Mouse (Mus musculus): ENCODE results near the gene Trim38.

Trim38 gene

GRCm38 (mm10) chr13:23746201-23747080 is 23.3 kb upstream of the Trim38 start, which contains the start of gene Hist1h2bb:
Gene Hist1h2bb, plus strand, starts transcription at chr13:23746734.
- DNase-seq (ENCODE audit: low spot score in 2 of 2): peak; percentile 88 to 95

DNA sequence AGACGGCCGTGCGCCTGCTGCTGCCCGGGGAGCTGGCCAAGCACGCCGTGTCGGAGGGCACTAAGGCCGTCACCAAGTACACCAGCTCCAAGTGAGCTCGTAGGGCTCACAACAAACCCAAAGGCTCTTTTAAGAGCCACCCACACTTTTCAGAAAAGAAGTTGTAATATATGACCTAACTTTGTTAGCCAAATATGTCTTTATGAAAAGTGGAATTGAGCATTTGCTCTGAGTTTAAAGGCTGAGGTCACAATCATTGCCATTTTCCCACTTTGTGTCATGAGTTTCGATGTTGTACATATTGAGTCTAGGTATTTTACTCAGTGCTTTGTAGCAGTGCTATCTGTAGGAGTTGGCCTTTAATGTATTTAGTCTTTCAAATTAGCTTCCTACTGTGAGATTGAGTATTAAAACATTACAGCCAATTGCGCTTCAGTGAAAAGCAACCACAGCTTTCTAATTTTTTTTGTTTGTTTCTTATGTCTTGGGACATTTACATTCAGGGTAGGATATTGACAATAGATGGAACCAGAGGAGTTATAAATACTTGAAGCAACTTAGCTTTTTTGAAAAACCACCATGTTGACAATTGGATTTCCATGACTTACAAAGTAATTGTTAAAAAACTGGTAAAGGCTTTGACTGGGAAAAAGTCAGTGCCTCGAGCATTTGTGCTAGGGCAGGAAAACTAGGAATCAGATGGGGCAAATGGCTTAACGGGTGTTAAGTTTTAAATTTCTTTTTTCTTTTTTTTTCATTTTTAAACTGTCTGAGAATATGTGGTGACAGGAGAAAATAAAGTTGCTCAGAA is 22.4 kb upstream of the Trim38 start:
- DNase-seq (ENCODE audit: low spot score in 2 of 2): no peak

GRCm38 (mm10) chr13:23747892-23748288 is 21.8 kb upstream of the Trim38 start:
- no peak for DNase-seq (ENCODE audit: low spot score in 2 of 2)

GRCm38 (mm10) chr13:23749563-23750121 is 20.1 kb upstream of the Trim38 start:
- DNase-seq (ENCODE audit: low spot score in 2 of 2): no peak

DNA sequence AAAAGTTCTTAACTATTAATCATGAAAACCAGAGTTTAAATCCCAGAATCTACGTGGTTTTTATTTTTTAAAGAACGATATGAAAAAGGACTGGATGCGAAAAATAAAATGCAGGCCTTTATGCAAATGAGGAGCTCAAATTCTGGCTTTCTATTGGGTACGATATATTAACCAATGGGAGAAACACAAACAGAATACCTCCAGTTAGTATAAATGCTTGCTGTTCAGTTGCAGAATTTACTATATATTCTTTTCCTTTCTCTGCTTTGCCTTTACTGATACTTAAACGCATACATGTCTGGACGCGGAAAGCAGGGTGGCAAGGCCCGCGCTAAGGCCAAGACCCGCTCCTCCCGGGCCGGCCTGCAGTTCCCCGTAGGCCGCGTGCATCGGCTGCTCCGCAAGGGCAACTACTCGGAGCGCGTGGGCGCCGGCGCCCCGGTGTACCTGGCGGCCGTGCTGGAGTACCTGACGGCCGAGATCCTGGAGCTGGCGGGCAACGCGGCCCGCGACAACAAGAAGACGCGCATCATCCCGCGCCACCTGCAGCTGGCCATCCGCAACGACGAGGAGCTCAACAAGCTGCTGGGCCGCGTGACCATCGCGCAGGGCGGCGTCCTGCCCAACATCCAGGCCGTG is 18.8 kb upstream of the Trim38 start, which contains the start of gene Hist1h2ab:
Gene Hist1h2ab, plus strand, starts transcription at position 288 of the 639 bp plus-strand sequence.
- peak in 1 of 2 experiments; percentile 51 for DNase-seq (ENCODE audit: low spot score in 2 of 2)

DNA sequence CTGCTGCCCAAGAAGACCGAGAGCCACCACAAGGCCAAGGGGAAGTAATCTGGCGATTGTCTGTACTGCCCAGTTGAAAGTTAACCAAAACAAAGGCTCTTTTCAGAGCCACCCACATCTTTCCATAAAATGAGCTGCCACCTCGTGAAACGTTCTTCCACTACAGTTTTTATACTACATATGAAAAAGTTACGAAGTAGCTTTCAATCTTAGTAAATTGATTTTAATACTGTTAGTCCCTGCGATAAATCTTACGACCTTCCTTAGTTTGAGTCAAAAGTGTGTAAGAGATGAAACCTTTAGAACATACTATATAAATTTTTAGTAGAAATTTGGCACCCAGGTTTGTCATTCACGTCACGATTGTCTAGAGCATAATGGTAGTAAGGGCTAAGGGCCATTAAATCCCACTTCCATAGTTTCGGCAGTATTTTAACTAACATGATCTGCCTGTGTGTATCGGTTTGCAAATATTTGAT is 18.2 kb upstream of the Trim38 start:
- DNase-seq (ENCODE audit: low spot score in 2 of 2): no peak

DNA sequence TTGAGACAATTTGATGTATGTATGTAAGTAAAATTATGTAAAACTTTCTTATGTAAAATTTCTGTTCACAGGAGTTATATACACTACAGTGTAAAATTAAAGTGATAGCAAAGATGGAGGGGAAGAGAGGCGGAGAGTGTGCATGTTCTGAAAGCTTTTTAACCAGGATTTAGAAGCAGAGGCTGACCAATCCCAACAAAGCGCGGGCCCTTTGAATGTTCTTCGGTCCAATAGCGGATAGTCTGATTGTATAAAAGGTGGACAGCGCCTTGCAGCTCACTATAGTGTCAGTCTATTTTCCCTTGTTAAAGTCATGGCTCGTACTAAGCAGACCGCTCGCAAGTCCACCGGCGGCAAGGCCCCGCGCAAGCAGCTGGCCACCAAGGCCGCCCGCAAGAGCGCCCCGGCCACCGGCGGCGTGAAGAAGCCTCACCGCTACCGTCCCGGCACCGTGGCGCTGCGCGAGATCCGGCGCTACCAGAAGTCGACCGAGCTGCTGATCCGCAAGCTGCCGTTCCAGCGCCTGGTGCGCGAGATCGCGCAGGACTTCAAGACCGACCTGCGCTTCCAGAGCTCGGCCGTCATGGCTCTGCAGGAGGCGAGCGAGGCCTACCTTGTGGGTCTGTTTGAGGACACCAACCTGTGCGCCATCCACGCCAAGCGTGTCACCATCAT is 17.5 kb upstream of the Trim38 start, which contains the start of gene Hist1h3b:
Gene Hist1h3b, plus strand, starts transcription at position 201 of the 675 bp plus-strand sequence.
- peak; percentile 49 to 73 for DNase-seq (ENCODE audit: low spot score in 2 of 2)

DNA sequence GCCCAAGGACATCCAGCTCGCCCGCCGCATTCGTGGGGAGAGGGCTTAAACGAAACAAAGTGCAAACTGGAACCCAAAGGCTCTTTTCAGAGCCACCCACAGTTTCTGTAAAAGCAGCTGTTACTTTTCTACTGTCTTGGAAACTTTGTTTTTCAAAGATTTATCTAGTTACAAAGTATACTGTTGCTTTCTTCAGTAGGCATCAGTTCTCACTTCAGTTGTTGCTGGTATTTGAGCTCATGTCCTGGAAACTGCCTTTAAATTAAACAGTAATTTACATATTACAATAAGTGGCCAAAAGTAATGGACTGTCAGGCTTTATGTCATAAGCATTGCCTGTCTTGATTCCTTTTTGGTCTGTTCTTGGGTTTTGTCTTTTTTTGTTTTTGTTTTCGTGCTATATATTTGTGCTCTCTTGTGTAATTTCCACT is 17.0 kb upstream of the Trim38 start:
- DNase-seq (ENCODE audit: low spot score in 2 of 2): no peak

DNA sequence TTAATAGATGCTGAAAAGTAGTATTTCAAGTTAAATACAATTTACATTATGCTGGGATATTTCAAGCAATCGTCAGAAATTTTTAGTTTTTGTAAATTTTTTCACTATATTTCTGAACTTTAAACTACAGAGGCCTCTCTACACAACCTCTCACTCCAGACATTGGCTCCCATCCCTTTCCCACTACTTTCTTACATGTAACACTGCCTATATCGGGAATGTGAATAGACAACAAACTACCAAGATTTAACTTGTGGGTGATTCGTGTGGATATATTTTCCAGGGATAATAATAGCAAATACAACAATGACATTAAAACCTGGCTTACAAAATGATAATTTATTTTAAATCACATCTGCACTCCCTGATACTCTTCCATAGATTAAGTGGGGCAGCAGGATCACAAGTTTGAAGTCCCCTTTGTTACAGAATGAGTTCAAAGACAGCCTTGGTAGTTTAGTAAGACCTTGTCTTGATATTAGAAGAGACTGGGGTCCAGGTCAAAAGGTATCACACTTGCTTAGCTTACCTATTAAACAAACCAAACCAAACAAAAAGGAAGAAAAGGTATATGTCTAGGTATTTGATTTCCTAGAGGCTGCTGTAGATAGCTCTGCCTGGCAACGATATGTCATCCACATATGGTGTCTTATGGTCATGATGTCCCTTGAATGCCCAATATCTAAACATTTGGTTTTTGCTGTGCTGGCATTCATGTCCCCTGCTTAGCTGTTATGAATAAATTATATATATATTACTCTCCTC is 16.2 kb upstream of the Trim38 start:
- DNase-seq (ENCODE audit: low spot score in 2 of 2): no peak

- no peak for DNase-seq (ENCODE audit: low spot score in 2 of 2)
Observed at GRCm38 (mm10) chr13:23755000-23755399, 14.7 kb upstream of the Trim38 start.

- peak; percentile 83 to 86 for DNase-seq (ENCODE audit: low spot score in 2 of 2)
Observed at GRCm38 (mm10) chr13:23756790-23757189, 12.9 kb upstream of the Trim38 start, which contains the start of gene Hist1h4b. Gene Hist1h4b, plus strand, starts transcription at chr13:23757013.

DNA sequence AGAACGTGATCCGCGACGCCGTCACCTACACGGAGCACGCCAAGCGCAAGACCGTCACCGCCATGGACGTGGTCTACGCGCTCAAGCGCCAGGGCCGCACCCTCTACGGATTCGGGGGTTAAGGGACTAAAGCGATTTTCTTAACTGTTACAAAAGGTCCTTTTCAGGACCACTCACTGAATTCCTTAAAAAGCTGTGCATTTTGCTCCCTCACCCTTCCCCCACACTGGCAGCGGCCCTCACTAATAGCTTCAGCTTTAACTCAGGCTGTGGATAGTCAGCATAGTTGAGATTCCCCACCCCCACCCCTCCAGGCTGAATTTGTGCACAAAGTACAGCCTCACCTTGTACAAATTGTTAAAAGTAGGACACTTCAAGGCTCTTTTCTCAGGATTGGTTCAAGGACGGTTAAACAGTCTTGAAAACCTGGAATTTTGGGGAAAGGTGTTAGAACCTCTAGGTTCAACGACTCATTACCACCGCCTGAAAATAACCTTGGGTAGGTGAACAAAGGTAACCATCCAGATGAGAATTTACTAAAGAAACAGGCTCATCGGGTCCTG is 12.4 kb upstream of the Trim38 start:
- no peak for DNase-seq (ENCODE audit: low spot score in 2 of 2)

- DNase-seq (ENCODE audit: low spot score in 2 of 2): no peak
Observed at GRCm38 (mm10) chr13:23757921-23758320, 11.8 kb upstream of the Trim38 start.

- DNase-seq (ENCODE audit: low spot score in 2 of 2): no peak
Observed at GRCm38 (mm10) chr13:23759251-23759771, 10.4 kb upstream of the Trim38 start.

DNA sequence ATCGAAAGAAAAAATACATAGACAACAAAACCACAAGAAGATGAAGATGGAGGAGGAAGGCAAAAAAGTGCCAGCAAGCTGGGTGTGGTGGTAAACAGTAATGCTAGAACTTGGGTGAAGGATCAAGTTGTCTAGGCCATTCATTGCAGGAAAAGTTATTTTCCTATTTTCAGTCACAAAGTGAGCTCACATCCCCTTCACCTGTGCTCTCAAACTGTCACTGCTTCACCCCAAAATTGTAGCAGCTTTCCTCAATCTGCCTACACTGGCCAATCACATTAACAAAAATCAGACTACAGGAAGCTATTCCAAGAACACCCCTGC is 9.8 kb upstream of the Trim38 start:
- DNase-seq (ENCODE audit: low spot score in 2 of 2): no peak

- no peak for DNase-seq (ENCODE audit: low spot score in 2 of 2)
Observed at GRCm38 (mm10) chr13:23760240-23760971, 9.3 kb upstream of the Trim38 start.

DNA sequence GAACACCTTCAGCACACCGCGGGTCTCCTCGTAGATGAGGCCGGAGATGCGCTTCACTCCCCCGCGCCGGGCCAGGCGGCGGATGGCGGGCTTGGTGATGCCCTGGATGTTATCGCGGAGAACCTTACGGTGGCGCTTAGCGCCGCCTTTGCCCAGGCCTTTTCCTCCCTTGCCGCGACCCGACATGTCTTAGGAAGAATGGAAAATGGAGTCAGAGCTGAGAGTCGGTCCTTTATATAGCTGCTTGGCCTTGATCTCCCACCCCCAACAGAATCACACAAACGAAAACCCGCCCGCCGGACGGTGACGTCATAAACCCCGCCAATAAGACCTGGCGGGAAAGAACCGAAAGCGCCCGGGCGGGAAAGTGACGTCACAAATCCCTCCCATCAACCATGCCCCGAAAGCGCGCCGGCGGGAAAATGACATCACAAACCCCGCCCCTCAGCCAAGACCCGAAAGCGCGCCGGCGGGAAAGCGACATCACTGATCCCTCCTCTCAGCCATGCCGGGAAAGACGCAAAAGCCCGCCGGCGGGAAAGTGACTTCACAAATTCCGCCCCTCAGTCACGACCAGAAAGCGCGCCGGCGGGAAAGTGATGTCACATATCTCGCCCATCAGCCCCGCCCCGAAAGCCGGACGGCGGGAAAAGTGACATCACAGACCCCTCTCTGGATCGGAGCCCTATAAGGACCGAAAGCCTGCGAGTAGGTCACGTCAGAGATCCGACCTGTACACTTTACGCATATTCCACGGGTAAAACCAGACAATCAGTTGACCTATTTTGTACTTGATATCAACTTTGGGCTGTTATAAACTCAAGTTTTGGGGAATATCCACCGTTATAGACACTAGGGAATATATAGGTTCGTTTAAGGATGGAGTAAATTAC is 8.5 kb upstream of the Trim38 start, which contains the start of gene Hist1h4a:
Gene Hist1h4a, minus strand, starts transcription at position 259 of the 893 bp plus-strand sequence.
- DNase-seq (ENCODE audit: low spot score in 2 of 2): peak; percentile 97
